Mouse (Mus musculus) thymus, adult 2 months (tissue): ENCODE measurements at regions not wholly inside any gene's neighbourhood (a gene's known extent, or its start where the extent isn't known, plus 50 kb on each side); places are given as distances from the start of the nearest gene placed in this dataset.

Source experiments
- DNase-seq: peaks from one replicate; pipeline ENCODE4 v3.0.0; 2021
- H3K27ac ChIP-seq: fragments of 200-500 bp; 2 replicates; pipeline ENCODE4 v1.5.1; 2012; ENCODE audit warnings: low read length, control low read depth; ENCODE audit not compliant: control insufficient read depth, insufficient read depth
- H3K27me3 ChIP-seq: fragments of 200-500 bp; 2 replicates; pipeline ENCODE4 v1.6.1; 2012; ENCODE audit warnings: mild to moderate bottlenecking, low read length, moderate library complexity, mixed read lengths; ENCODE audit not compliant: control insufficient read depth, insufficient read depth
- H3K36me3 ChIP-seq: fragments of 200-500 bp; 2 replicates; pipeline ENCODE4 v1.6.1; 2012; ENCODE audit warnings: mild to moderate bottlenecking, low read length, moderate library complexity; ENCODE audit not compliant: control insufficient read depth, insufficient read depth
- H3K4me1 ChIP-seq: fragments of 200-500 bp; replicated peaks from 2 replicates; pipeline ENCODE4 v1.6.1; 2012; ENCODE audit warnings: low read length; ENCODE audit not compliant: control insufficient read depth, insufficient read depth
- H3K4me3 ChIP-seq: fragments of 200-500 bp; 2 replicates; pipeline ENCODE4 v1.5.1; 2012; ENCODE audit warnings: mild to moderate bottlenecking, low read length, control low read depth, moderate library complexity; ENCODE audit not compliant: control insufficient read depth, insufficient read depth
- CTCF ChIP-seq: fragments of 200-500 bp; IDR thresholded peaks from 2 replicates; pipeline ENCODE4 v1.5.1; 2012; ENCODE audit warnings: mild to moderate bottlenecking, control low read depth, low read length, moderate library complexity, borderline replicate concordance; ENCODE audit not compliant: control insufficient read depth, poor library complexity, insufficient read depth; ENCODE audit errors: extremely low read depth
- POLR2A ChIP-seq: fragments of 200-500 bp; IDR thresholded peaks from 2 replicates; pipeline ENCODE4 v1.6.1; 2012; ENCODE audit warnings: mild to moderate bottlenecking, low read length, control low read depth, moderate library complexity; ENCODE audit not compliant: control insufficient read depth, poor library complexity, insufficient read depth; ENCODE audit errors: extremely low read depth
- WGBS: fragments of 180-500 bp; shearing (Covaris S2); methylation state at CpG from one replicate; pipeline ENCODE4 v1.1.7; 2018; 5-methylcytosine and 5-hydroxymethylcytosine counted together

GRCm38 (mm10) chr14:58653026-58653425 lies 489.7 kb downstream of the 1700129C05Rik start:
- no peaks in the 10 kb centered on the region for H3K27me3 ChIP-seq
- no peak overlapping the region for H3K27ac ChIP-seq
- 98% methylated on average over 1 of the region's 1 CpGs for WGBS
- H3K36me3 ChIP-seq: no peaks in the 10 kb centered on the region
- no peak for DNase-seq
- TF ChIP-seq POLR2A: no peak
- no peak for TF ChIP-seq CTCF
- H3K4me1 ChIP-seq: no peaks in the 10 kb centered on the region
- no peak overlapping the region for H3K4me3 ChIP-seq

GRCm38 (mm10) chr14:58652004-58652403 lies 490.7 kb downstream of the 1700129C05Rik start:
- Histone ChIP-seq H3K27ac (no peak overlapping the region), H3K36me3 (no peaks in the 10 kb centered on the region), H3K4me3 (no peak overlapping the region), H3K4me1 (no peaks in the 10 kb centered on the region), H3K27me3 (no peaks in the 10 kb centered on the region)
- 90% methylated on average over 3 of the region's 3 CpGs for WGBS
- no peak for TF ChIP-seq CTCF
- no peak for DNase-seq

- H3K4me1 ChIP-seq: no peaks in the 10 kb centered on the region
- H3K27ac ChIP-seq: no peak overlapping the region
- DNase-seq: no peak
- WGBS: 81% methylated on average over 6 of the region's 6 CpGs
- H3K4me3 ChIP-seq: no peak overlapping the region
- no peaks in the 10 kb centered on the region for H3K36me3 ChIP-seq
- H3K27me3 ChIP-seq: no peaks in the 10 kb centered on the region
- TF ChIP-seq CTCF (no peak), POLR2A (no peak)
Observed at GRCm38 (mm10) chr14:58651210-58651609, 491.5 kb downstream of the 1700129C05Rik start.

- Histone ChIP-seq H3K27me3 (no peaks in the 10 kb centered on the region), H3K4me3 (no peak overlapping the region), H3K27ac (no peak overlapping the region), H3K36me3 (no peaks in the 10 kb centered on the region), H3K4me1 (no peaks in the 10 kb centered on the region)
- no peak for TF ChIP-seq CTCF
- TF ChIP-seq POLR2A: no peak
- no peak for DNase-seq
- 95% methylated on average over 7 of the region's 7 CpGs for whole genome bisulfite sequencing
Observed at GRCm38 (mm10) chr14:58638337-58638696, 504.4 kb downstream of the 1700129C05Rik start.

GRCm38 (mm10) chr14:58637405-58638336 lies 505.0 kb downstream of the 1700129C05Rik start:
- TF ChIP-seq CTCF: no peak
- TF ChIP-seq POLR2A: no peak

GRCm38 (mm10) chr14:58631221-58631620 lies 511.5 kb downstream of the 1700129C05Rik start:
- no peaks in the 10 kb centered on the region for H3K27me3 ChIP-seq
- WGBS: 72% methylated on average over 9 of the region's 9 CpGs

More at GRCm38 (mm10) chr14:58637405-58638336, 505.0 kb downstream of the 1700129C05Rik start:
- H3K27me3 ChIP-seq: no peaks in the 10 kb centered on the region
- DNase-seq: no peak
- no peaks in the 10 kb centered on the region for H3K4me1 ChIP-seq
- H3K4me3 ChIP-seq: no peak overlapping the region
- no peak overlapping the region for H3K27ac ChIP-seq
- WGBS: 90% methylated on average over 13 of the region's 13 CpGs
- H3K36me3 ChIP-seq: no peaks in the 10 kb centered on the region

More at GRCm38 (mm10) chr14:58631221-58631620, 511.5 kb downstream of the 1700129C05Rik start:
- DNase-seq: no peak
- H3K4me3 ChIP-seq: no peak overlapping the region
- TF ChIP-seq POLR2A (no peak), CTCF (no peak)
- no peaks in the 10 kb centered on the region for H3K4me1 ChIP-seq
- no peaks in the 10 kb centered on the region for H3K36me3 ChIP-seq
- no peak overlapping the region for H3K27ac ChIP-seq
